Mouse (Mus musculus) embryonic facial prominence, embryonic 14.5 days (tissue): ENCODE results near the gene Grk2. TPM values are rescaled to one million over a fixed set of nuclear protein-coding genes. Genes with fewer than 3 reads are reported as not detected.
A peak's percentile ranks its signal among the peaks of the same experiment; 100 is the strongest.

Experiments
- ATAC-seq: fragments of 200-750 bp; cut with Nextera tagmentation; 2 replicates; pipeline ENCODE4 v1.8.0; 2017; ENCODE audit warnings: low read depth, moderate number of reproducible peaks, moderate TSS enrichment
- DNase-seq: peaks from one replicate; pipeline ENCODE4 v3.0.0-alpha.2; 2015; ENCODE audit warnings: low spot score
- H3K27ac ChIP-seq: fragments of 300-500 bp; sonication (generic); replicated peaks from 2 replicates; pipeline ENCODE4 v1.5.1; 2014; ENCODE audit warnings: low read depth, mild to moderate bottlenecking, low read length, moderate library complexity
- H3K27me3 ChIP-seq: fragments of 300-500 bp; sonication (generic); replicated peaks from 2 replicates; pipeline ENCODE4 v1.6.1; 2014; ENCODE audit warnings: low read length; ENCODE audit not compliant: control insufficient read depth, insufficient read depth
- H3K36me3 ChIP-seq: fragments of 300-500 bp; sonication (generic); 2 replicates; pipeline ENCODE4 v1.6.1; 2014; ENCODE audit warnings: low read length, mixed read lengths; ENCODE audit not compliant: control insufficient read depth, insufficient read depth
- H3K4me1 ChIP-seq: fragments of 300-500 bp; sonication (generic); 2 replicates; pipeline ENCODE4 v1.6.1; 2014; ENCODE audit warnings: antibody characterized with exemption, low read length; ENCODE audit not compliant: control insufficient read depth, insufficient read depth
- H3K4me2 ChIP-seq: fragments of 300-500 bp; sonication (generic); 2 replicates; pipeline ENCODE4 v1.6.1; 2014; ENCODE audit warnings: low read depth, mild to moderate bottlenecking, low read length, moderate library complexity, mixed read lengths
- H3K4me3 ChIP-seq: fragments of 300-500 bp; sonication (generic); 2 replicates; pipeline ENCODE4 v1.5.1; 2014; ENCODE audit warnings: low read depth, mild to moderate bottlenecking, low read length
- H3K9ac ChIP-seq: fragments of 300-500 bp; sonication (generic); 2 replicates; pipeline ENCODE4 v1.6.1; 2014; ENCODE audit warnings: low read depth, mild to moderate bottlenecking, low read length, moderate library complexity, mixed read lengths
- H3K9me3 ChIP-seq: fragments of 300-500 bp; sonication (generic); 2 replicates; pipeline ENCODE4 v1.6.1; 2016; ENCODE audit warnings: low read length; ENCODE audit not compliant: control insufficient read depth
- WGBS: fragments of 180-500 bp; shearing (Covaris S2); extraction: QIAGEN DNeasy Blood & Tissue Kit; methylation state at CpG from one replicate; pipeline ENCODE4 v1.1.7; 2014; 5-methylcytosine and 5-hydroxymethylcytosine counted together
- polyA plus RNA-seq: library from polyadenylated mRNA; unstranded; fragments of >200 nt; fragmentation: Nextera tagmentation; extraction: Ambion mirVana; gene quantifications from 2 replicates; pipeline ENCODE4 v1.2.1, GENCODE M21; 2014

Grk2 gene
- polyA plus RNA-seq, 1 experiment from 2014 or later, result 18.9 TPM

DNA sequence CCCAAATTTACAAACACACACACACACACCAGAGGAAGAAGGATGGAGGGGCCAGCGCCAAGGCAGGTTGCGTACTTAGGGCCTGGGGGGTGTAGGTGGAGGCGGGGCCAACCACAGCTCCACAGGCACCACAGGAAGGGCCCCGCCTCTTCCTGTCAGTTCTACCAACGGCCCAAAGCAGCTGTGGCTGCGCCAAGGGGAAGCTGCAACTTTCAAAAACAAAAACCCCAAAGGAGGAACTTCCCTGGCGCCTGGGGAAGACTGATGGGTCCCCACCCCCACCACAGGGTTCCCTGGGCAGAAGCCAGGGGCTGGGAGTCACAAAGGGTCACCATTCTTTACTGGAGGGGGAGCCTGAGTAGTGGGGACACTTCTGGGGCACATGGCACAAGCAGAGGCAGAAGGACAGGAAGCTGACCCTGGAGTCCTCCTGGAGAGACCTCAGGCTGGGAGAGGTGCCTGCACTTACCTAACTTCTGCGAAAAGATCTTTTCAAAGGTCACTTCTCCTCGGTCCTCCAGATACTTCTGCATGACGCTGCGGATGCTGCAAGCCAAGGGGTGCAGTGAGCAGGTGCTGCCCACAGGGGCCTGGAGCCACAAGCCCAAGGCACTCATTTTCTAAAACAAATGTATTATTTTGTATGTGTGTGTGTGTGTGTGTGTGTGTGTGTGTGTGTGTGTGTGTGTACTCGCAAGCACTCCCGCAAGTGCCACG is 11.5 kb downstream of the Grk2 start:
- Histone ChIP-seq H3K4me3 (no peak overlapping the region), H3K4me1 (no peaks in the 10 kb centered on the region), H3K27me3 (no peaks in the 10 kb centered on the region), H3K9me3 (no peaks in the 10 kb centered on the region), H3K4me2 (no peak overlapping the region), H3K36me3 (peaks cover 52% of the 10 kb centered on the region), H3K27ac (no peak overlapping the region), H3K9ac (no peak overlapping the region)
- DNase-seq (peak; percentile 34), ATAC-seq (no peak)
- WGBS, result 79% methylated on average over 13 of the region's 14 CpGs

DNA sequence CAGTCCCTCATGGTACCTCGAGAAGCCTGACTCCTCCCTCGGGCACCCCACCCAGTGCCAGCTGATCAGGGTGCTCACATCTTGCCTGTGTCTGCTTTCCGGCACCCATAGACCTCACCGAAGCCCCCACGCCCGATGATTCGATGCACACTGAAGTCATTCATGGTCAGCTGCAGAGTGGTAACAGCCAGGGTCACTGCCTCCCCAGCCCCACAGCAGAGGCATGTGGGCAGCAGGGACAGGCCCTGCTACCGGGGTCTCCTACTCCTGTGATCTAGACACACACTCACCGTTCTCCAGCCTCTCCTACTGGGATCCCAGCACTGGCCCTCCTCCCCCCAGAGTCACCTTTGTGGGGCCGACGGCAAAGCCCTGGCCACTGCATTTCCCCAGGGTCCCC is 14.9 kb downstream of the Grk2 start:
- H3K9ac ChIP-seq, result peak overlapping the region; percentile 16; the same call in 1 of the 2 replicates
- H3K27me3 ChIP-seq, result no peaks in the 10 kb centered on the region
- WGBS, result 87% methylated on average over 11 of the region's 11 CpGs
- no peaks in the 10 kb centered on the region for H3K9me3 ChIP-seq
- no peak overlapping the region for H3K4me3 ChIP-seq
- ATAC-seq (no peak), DNase-seq (no peak)
- no peak overlapping the region for H3K4me2 ChIP-seq
- H3K36me3 ChIP-seq, result peaks cover 76% of the 10 kb centered on the region
- H3K27ac ChIP-seq, result no peak overlapping the region
- H3K4me1 ChIP-seq, result no peaks in the 10 kb centered on the region

GRCm38 (mm10) chr19:4290749-4291148 is 15.3 kb downstream of the Grk2 start:
- H3K9me3 ChIP-seq, result no peaks in the 10 kb centered on the region
- no peak overlapping the region for H3K4me3 ChIP-seq
- no peaks in the 10 kb centered on the region for H3K27me3 ChIP-seq
- H3K4me1 ChIP-seq, result no peaks in the 10 kb centered on the region
- H3K36me3 ChIP-seq, result peaks cover 79% of the 10 kb centered on the region
- peak overlapping the region; percentile 16; the same call in 1 of the 2 replicates for H3K9ac ChIP-seq
- no peak overlapping the region for H3K4me2 ChIP-seq
- DNase-seq (no peak), ATAC-seq (no peak)
- 80% methylated on average over 13 of the region's 15 CpGs for WGBS
- no peak overlapping the region for H3K27ac ChIP-seq

GRCm38 (mm10) chr19:4283653-4284052 is 22.4 kb downstream of the Grk2 start:
- H3K27ac ChIP-seq, result peak overlapping the region; percentile 58; the same call in 1 of the 2 replicates
- 40% methylated on average over 7 of the region's 7 CpGs for WGBS
- peaks cover 10% of the 10 kb centered on the region; the same call in 1 of the 2 replicates for H3K4me1 ChIP-seq
- H3K27me3 ChIP-seq, result no peaks in the 10 kb centered on the region
- ATAC-seq (no peak), DNase-seq (no peak)
- peak overlapping the region; percentile 84 for H3K4me2 ChIP-seq
- H3K9me3 ChIP-seq, result 0 out of 2 replicates have a peak, but pooled peaks cover 5% of the 10 kb centered on the region
- peaks cover 52% of the 10 kb centered on the region for H3K36me3 ChIP-seq
- 0 out of 2 replicates have a peak overlapping the region, but pooled peaks have one; percentile 74 for H3K9ac ChIP-seq
- H3K4me3 ChIP-seq, result peak overlapping the region; percentile 63

GRCm38 (mm10) chr19:4282898-4283553 is 23.0 kb downstream of the Grk2 start, which contains the start of gene Ankrd13d:
Gene Ankrd13d (minus strand): TSS chr19:4283137.
- Histone ChIP-seq H3K27me3 (no peaks in the 10 kb centered on the region), H3K4me3 (peak within 1 kb of the TSS; percentile 63), H3K9ac (peak within 1 kb of the TSS; percentile 74), H3K9me3 (0 out of 2 replicates have a peak, but pooled peaks cover 5% of the 10 kb centered on the region), H3K4me1 (peaks cover 10% of the 10 kb centered on the region; the same call in 1 of the 2 replicates), H3K27ac (peak within 1 kb of the TSS; percentile 58), H3K36me3 (peaks cover 46% of the 10 kb centered on the region), H3K4me2 (peak within 1 kb of the TSS; percentile 84)
- 0% methylated on average over 19 of the region's 50 CpGs for WGBS
- ATAC-seq, result peak; percentile 94
- DNase-seq, result peak; percentile 94

- H3K27ac ChIP-seq, result no peak overlapping the region
- H3K4me1 ChIP-seq, result peaks cover 10% of the 10 kb centered on the region; the same call in 1 of the 2 replicates
- H3K4me2 ChIP-seq, result no peak overlapping the region
- H3K9ac ChIP-seq, result no peak overlapping the region
- H3K27me3 ChIP-seq, result no peaks in the 10 kb centered on the region
- DNase-seq (no peak), ATAC-seq (no peak)
- no peak overlapping the region for H3K4me3 ChIP-seq
- 0 out of 2 replicates have a peak, but pooled peaks cover 9% of the 10 kb centered on the region for H3K9me3 ChIP-seq
- 97% methylated on average over 9 of the region's 9 CpGs for WGBS
- H3K36me3 ChIP-seq, result peaks cover 21% of the 10 kb centered on the region
Observed at GRCm38 (mm10) chr19:4280425-4280824, 25.6 kb downstream of the Grk2 start.

DNA sequence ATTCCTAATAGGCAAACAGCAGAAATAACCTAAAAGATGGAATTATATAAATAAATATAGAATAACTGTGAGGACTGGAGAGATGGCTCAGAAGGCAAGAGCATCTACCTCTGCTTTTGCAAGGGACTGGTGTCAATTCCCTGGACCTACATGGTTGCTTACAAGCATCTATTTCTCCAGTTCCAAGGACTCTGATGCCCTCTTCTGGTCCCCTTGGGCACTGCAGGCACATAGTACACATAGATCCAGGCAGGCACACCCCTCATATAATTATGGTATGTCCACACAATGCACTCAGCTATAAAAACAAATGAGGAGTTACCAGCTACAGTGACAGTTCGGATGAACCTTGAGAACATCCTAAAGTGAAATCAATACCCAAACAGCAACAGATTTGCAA is 26.5 kb downstream of the Grk2 start:
- Histone ChIP-seq H3K9ac (no peak overlapping the region), H3K27ac (no peak overlapping the region), H3K36me3 (peaks cover 19% of the 10 kb centered on the region; the same call in 1 of the 2 replicates), H3K4me2 (no peak overlapping the region), H3K9me3 (0 out of 2 replicates have a peak, but pooled peaks cover 9% of the 10 kb centered on the region), H3K4me1 (peaks cover 10% of the 10 kb centered on the region; the same call in 1 of the 2 replicates), H3K4me3 (no peak overlapping the region), H3K27me3 (no peaks in the 10 kb centered on the region)
- DNase-seq (no peak), ATAC-seq (no peak)
- WGBS, result 97% methylated on average over 1 of the region's 1 CpGs

DNA sequence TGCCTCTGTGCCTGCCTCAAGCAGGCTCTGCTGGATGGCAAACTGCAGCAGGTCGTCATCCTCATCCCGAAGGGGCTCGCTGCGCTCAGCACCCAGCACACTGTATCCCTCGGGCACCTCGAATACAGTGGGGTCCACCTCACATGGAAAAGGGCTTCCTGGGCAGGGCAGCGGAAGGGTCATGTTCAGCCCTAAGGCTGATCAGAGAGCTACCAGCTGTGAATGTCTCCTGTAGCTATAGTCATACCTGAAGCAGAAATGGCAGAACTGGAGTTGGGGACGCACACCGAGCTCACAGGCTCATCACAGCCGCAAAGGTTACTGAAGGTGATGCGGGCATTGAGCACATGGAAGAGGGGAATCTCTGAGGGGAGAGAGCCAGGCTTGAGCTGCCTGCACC is 35.0 kb downstream of the Grk2 start:
- no peak overlapping the region for H3K9ac ChIP-seq
- DNase-seq (no peak), ATAC-seq (no peak)
- H3K4me1 ChIP-seq, result 0 out of 2 replicates have a peak, but pooled peaks cover 3% of the 10 kb centered on the region
- H3K27me3 ChIP-seq, result no peaks in the 10 kb centered on the region
- peaks cover 6% of the 10 kb centered on the region; the same call in 1 of the 2 replicates for H3K36me3 ChIP-seq
- no peak overlapping the region for H3K4me2 ChIP-seq
- H3K9me3 ChIP-seq, result 0 out of 2 replicates have a peak, but pooled peaks cover 4% of the 10 kb centered on the region
- 92% methylated on average over 11 of the region's 11 CpGs for WGBS
- no peak overlapping the region for H3K27ac ChIP-seq
- no peak overlapping the region for H3K4me3 ChIP-seq
